Mouse (Mus musculus) embryonic facial prominence, embryonic 10.5 days (tissue): ENCODE results near the gene Arhgef12. TPM values are rescaled to one million over a fixed set of nuclear protein-coding genes. Genes with fewer than 3 reads are reported as not detected.

Experiments
- DNase-seq: peaks from one replicate; pipeline ENCODE4 v3.0.0-alpha.2; 2017; ENCODE audit warnings: low spot score
- H3K27ac ChIP-seq: fragments of 300-500 bp; sonication (generic); replicated peaks from 2 replicates; pipeline ENCODE4 v1.5.1; 2016; ENCODE audit warnings: mild to moderate bottlenecking
- H3K27me3 ChIP-seq: fragments of 300-500 bp; sonication (generic); replicated peaks from 2 replicates; pipeline ENCODE4 v1.6.1; 2016; ENCODE audit warnings: low read depth, mild to moderate bottlenecking; ENCODE audit not compliant: poor library complexity, severe bottlenecking
- H3K36me3 ChIP-seq: fragments of 300-500 bp; sonication (generic); replicated peaks from 2 replicates; pipeline ENCODE4 v1.6.1; 2016; ENCODE audit warnings: mild to moderate bottlenecking, moderate library complexity
- H3K4me1 ChIP-seq: fragments of 300-500 bp; sonication (generic); 2 replicates; pipeline ENCODE4 v1.6.1; 2016
- H3K4me3 ChIP-seq: fragments of 300-500 bp; sonication (generic); 2 replicates; pipeline ENCODE4 v1.5.1; 2016; ENCODE audit warnings: mild to moderate bottlenecking, moderate library complexity
- H3K9me3 ChIP-seq: fragments of 300-500 bp; sonication (generic); 2 replicates; pipeline ENCODE4 v1.6.1; 2016; ENCODE audit warnings: mild to moderate bottlenecking
- WGBS: fragments of 180-500 bp; shearing (Covaris S2); methylation state at CpG from one replicate; pipeline ENCODE4 v1.1.7; 2016; 5-methylcytosine and 5-hydroxymethylcytosine counted together
- polyA plus RNA-seq: library from polyadenylated mRNA; unstranded; fragments of >200 nt; fragmentation: Nextera tagmentation; extraction: Ambion mirVana; gene quantifications from 2 replicates; pipeline ENCODE4 v1.2.1, GENCODE M21; 2016

Arhgef12 gene
- polyA plus RNA-seq, 1 experiment from 2014 or later = 9.3 TPM

DNA sequence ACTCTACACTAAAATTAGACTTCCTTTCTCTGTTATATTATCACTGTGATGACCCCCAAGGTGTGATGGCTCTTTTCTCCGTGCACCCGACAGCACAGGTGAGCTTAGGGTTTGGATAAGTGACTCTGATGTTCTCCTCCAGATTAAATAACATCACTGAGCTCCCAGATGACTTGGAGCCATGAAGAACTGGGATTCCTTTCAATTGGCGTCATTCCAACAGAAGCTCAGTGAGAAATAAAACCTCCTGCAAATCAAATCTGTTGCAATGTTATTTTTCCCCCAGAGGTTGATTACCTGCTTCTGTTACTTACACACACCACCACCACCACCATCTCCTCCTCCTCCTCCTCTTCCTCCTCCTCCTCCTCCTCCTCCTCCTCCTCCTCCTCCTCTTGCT lies 13.2 kb downstream of the Arhgef12 start:
- H3K4me1 ChIP-seq = no peaks in the 10 kb centered on the region; the same call in 1 of the 2 replicates
- WGBS = 90% methylated on average over 3 of the region's 3 CpGs
- no peak overlapping the region for H3K4me3 ChIP-seq
- no peaks in the 10 kb centered on the region for H3K9me3 ChIP-seq
- peaks cover 4% of the 10 kb centered on the region for H3K36me3 ChIP-seq
- DNase-seq = no peak
- H3K27me3 ChIP-seq = no peaks in the 10 kb centered on the region
- no peak overlapping the region for H3K27ac ChIP-seq

DNA sequence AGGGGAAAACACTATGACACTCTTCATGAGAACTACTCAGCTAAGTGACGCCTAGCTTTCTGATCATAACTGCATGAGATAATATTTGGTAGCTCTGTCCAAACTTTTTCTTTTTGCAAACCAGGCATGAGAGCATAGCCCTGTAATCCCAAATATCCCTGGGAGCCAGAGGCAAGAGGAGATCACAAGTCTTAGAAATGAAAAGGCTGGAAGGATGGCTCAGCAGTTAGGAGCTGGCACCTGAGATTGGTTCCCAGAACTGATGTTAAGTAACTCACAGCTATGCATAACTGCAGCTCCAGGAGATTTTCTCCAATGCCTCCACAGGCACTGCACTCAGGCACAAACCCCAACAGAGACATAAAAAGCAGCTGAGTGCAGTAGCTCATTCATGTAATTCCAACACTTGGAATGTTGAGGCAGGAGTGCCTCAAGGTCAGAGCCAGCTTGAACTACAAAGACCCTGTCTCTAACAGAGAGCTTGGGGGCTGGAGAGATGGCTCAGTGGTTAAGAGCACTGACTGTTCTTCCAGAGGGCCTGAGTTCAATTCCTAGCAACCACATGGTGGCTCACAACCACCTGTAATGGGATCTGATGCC lies 21.3 kb downstream of the Arhgef12 start:
- H3K36me3 ChIP-seq = no peaks in the 10 kb centered on the region
- no peaks in the 10 kb centered on the region for H3K9me3 ChIP-seq
- H3K4me1 ChIP-seq = peaks cover 5% of the 10 kb centered on the region
- H3K27ac ChIP-seq = no peak overlapping the region
- no peak overlapping the region for H3K4me3 ChIP-seq
- DNase-seq = no peak
- WGBS = 91% methylated on average over 1 of the region's 1 CpGs
- H3K27me3 ChIP-seq = no peaks in the 10 kb centered on the region

DNA sequence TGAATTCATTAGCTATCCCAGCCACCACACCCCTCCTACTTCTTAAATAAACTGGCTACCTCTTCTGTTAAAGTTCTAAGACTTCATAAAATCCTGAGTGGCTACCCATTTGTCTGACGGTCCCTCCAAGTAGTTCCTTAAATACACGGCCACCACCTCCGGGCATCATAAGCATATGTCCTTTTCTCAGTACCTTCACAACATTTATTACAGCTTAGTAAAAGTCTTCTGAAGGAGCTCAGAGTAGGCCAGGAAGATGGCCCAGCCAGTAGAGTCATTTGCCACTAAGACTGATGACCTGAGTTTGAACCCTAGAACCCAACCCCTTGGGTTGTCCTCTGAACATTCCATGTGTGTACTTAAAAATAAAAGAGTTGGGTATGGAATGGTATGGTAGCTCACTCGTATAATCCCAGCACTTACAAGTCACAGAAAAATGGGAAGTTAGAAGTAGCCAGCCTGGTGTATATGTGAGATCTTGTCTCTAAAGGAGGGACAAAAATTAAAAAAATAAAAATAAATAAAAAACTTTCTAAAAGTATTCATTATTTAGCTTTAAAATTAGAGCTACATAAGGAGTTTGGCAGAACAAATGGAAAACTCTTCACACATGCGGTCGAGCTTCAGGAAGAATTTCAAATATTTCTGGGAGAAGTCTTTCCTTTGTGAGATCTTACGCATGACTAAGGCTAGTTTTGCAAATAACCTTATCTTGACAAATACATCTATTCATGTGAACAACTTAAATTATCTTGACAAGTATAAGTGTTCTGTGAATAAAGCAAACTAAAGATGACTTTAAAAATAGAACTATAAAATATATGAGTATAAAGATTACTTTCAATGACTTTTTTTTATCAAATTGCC lies 22.3 kb downstream of the Arhgef12 start:
- no peak overlapping the region for H3K4me3 ChIP-seq
- H3K27me3 ChIP-seq = no peaks in the 10 kb centered on the region
- H3K27ac ChIP-seq = no peak overlapping the region
- no peak for DNase-seq
- H3K4me1 ChIP-seq = peaks cover 7% of the 10 kb centered on the region
- WGBS = 84% methylated on average over 7 of the region's 7 CpGs
- no peaks in the 10 kb centered on the region for H3K9me3 ChIP-seq
- no peaks in the 10 kb centered on the region for H3K36me3 ChIP-seq

DNA sequence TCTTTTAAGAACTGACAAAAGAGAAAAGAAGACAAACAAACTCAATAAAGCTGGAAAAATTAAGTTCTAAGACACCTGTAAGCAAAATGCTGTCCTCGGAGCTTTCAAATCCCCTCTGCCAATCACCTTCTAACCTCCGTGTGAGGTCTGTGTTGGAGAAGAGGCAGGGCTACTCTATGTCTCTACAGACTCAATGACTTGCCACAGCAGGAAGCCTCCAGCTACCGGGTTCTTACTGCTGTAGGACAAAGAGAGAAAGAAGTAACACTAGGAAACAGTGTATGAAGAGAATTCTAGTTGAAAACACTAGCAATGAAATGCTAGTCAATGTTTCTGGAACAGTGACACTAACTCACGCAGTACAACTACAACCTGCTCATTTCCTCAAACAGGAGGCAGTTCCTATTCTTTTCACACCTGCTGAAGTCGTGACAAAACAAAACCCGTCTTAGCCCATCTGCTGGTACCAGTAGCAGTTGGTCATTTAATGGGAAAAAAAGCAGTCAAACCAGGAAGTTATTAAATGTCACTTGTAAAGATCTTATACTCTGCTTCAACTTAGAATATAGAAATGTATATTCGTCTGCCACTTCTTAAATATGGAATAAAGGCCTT lies 23.5 kb downstream of the Arhgef12 start:
- Histone ChIP-seq H3K4me1 (peaks cover 7% of the 10 kb centered on the region), H3K27ac (no peak overlapping the region), H3K4me3 (no peak overlapping the region), H3K36me3 (no peaks in the 10 kb centered on the region), H3K27me3 (no peaks in the 10 kb centered on the region), H3K9me3 (no peaks in the 10 kb centered on the region)
- no peak for DNase-seq
- WGBS = 39% methylated on average over 7 of the region's 7 CpGs

DNA sequence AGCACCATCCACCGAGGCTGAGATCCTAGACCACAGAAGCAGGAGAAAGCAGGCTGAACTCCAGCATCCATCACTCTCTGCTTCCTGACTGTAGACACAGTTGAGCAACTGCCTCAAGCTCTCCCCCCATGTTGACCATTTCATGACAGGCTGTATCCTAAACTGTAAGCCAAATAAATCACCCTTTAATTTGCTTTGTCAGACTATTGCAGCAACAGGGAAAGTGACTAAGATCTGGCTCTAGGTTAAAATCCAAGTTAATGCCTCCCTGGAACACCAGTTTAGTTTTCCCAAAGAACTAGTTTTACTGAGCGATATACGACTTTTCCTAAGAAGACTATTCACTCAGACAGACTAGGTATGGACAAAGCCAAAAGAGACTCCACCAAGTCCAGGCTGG lies 28.3 kb downstream of the Arhgef12 start:
- H3K36me3 ChIP-seq = no peaks in the 10 kb centered on the region
- DNase-seq = no peak
- WGBS = 88% methylated on average over 3 of the region's 3 CpGs
- no peak overlapping the region for H3K4me3 ChIP-seq
- no peak overlapping the region for H3K27ac ChIP-seq
- H3K9me3 ChIP-seq = no peaks in the 10 kb centered on the region
- H3K4me1 ChIP-seq = peaks cover 3% of the 10 kb centered on the region; the same call in 1 of the 2 replicates
- H3K27me3 ChIP-seq = no peaks in the 10 kb centered on the region

DNA sequence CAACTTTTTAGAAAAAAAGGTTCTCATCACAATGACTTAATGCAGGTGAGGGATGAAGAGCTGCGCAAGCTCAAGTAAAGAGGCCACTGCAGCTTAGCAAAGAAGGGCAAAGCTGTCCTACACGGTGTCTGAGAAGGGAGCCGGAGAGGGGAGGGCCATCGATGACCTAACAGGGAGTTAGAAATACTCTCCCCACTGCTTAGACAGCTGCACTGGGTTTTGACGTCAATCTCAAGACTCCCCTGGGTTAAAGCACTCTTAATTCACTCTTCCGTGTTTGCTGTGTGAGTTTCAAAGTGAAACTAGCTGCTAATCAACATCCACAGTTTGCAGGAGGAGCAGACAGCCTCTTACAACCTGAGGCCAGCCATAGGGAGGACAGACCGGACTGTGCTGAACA lies 30.9 kb downstream of the Arhgef12 start:
- peaks cover 16% of the 10 kb centered on the region for H3K4me1 ChIP-seq
- H3K4me3 ChIP-seq = no peak overlapping the region
- H3K36me3 ChIP-seq = no peaks in the 10 kb centered on the region
- no peaks in the 10 kb centered on the region for H3K27me3 ChIP-seq
- DNase-seq = no peak
- 78% methylated on average over 7 of the region's 7 CpGs for WGBS
- no peaks in the 10 kb centered on the region for H3K9me3 ChIP-seq
- no peak overlapping the region for H3K27ac ChIP-seq

DNA sequence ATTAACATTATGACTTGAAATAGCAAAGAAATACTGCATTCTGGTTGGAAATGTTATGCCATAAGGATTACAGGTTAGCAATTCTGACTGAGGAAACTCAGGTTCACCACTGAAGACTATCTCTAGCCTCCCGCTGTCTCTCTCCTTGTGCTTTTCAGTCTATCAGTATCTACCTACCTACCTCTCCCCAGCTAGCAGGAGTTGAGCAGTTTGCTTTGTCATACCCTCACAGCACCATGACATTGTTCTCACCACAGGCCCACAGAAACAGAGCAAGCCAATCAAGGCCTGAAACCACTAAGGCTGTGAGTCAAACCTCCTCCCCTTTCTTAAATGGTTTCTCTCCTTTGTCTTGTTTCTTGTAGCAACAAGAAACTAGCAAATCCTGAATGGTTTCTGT lies 32.4 kb downstream of the Arhgef12 start:
- 94% methylated on average over 1 of the region's 1 CpGs for WGBS
- Histone ChIP-seq H3K27ac (no peak overlapping the region), H3K4me1 (peaks cover 23% of the 10 kb centered on the region), H3K27me3 (no peaks in the 10 kb centered on the region), H3K36me3 (no peaks in the 10 kb centered on the region), H3K9me3 (no peaks in the 10 kb centered on the region), H3K4me3 (no peak overlapping the region)
- DNase-seq = no peak

DNA sequence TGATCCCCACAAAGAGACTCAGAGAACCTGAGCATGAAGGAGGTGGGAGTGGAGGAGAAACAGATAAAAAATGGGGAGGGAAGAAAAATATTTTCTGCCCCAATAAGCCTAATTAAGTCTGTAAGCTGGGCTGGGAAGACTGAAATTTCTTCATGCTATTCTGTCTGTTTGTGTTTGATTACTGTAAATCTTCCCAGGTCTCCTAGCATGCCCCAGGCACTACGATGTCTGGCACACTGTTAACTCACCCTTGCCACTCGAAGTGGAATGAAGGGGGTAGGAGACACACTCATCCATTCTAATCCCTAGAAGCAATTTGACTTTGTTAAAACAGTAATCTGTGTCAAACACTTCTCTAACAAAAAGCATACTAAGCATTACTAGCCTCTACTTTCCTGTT lies 35.3 kb downstream of the Arhgef12 start:
- 55% methylated on average over 2 of the region's 2 CpGs for WGBS

DNA sequence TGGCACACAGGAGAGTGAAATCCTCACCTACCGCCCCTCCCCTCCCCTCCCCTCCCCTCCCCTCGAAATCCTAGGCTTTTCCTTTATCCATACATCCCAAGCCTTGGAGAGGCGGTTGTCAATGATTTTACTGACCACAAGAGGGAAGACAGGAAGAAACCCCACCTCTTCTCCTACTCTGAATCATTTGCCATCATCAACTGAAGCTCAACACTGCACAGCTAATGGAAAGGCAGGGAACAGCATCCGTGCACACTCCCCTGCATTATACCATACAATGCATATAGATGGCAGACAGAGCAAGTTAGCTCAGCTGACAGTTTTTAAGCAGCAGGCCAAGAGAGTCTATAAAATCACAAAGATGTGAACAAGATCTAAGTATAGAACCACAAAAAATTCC lies 35.9 kb downstream of the Arhgef12 start:
- H3K27me3 ChIP-seq = no peaks in the 10 kb centered on the region
- H3K9me3 ChIP-seq = no peaks in the 10 kb centered on the region
- H3K4me3 ChIP-seq = no peak overlapping the region
- peaks cover 23% of the 10 kb centered on the region for H3K4me1 ChIP-seq
- no peak overlapping the region for H3K27ac ChIP-seq
- WGBS = 25% methylated on average over 4 of the region's 4 CpGs
- DNase-seq = no peak
- no peaks in the 10 kb centered on the region for H3K36me3 ChIP-seq

More for the DNA sequence above, 35.3 kb downstream of the Arhgef12 start:
- H3K27me3 ChIP-seq = no peaks in the 10 kb centered on the region
- H3K27ac ChIP-seq = no peak overlapping the region
- no peak for DNase-seq
- no peaks in the 10 kb centered on the region for H3K36me3 ChIP-seq
- no peak overlapping the region for H3K4me3 ChIP-seq
- no peaks in the 10 kb centered on the region for H3K9me3 ChIP-seq
- H3K4me1 ChIP-seq = peaks cover 23% of the 10 kb centered on the region

DNA sequence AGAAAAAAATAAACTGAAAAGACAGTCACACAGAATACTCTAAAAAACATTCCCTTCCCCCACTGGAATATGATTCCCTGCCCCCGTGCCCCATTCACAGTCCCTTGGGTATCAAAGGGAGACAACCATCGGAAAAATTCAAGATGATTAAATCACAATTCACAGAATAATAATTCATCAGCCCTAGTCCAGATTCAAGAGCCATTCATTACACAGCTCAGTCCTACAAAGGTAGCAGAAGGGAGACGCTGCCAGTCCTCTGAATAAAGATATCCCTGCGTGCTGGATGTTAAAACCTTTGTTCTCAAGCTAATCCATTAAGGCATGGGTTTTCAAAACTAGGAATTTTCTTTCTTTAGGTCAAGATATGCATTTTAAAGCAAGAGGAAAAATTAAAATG lies 36.5 kb downstream of the Arhgef12 start:
- DNase-seq = no peak
- Histone ChIP-seq H3K36me3 (no peaks in the 10 kb centered on the region), H3K27me3 (no peaks in the 10 kb centered on the region), H3K4me3 (no peak overlapping the region), H3K27ac (no peak overlapping the region), H3K9me3 (no peaks in the 10 kb centered on the region), H3K4me1 (peaks cover 23% of the 10 kb centered on the region)
- WGBS = 60% methylated on average over 4 of the region's 4 CpGs

DNA sequence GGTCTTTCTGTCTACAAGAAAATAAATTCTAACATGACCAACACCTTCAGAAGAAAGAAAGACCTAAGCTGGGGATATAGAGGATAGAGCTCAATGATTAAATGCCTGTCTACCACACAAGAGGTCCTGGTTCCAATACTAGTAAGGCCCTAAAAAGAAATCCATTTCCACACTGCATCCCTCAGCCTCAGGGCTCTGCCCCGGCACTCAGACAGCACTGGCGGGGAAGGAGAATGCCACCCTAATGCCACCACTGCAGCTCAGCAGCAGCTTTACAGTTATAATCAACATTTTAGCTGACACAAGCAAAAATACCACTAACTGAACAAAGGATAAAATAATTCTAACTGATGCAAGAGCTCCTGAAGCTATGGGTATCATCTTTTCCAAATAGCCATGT lies 36.9 kb downstream of the Arhgef12 start:
- Histone ChIP-seq H3K27ac (no peak overlapping the region), H3K4me1 (peaks cover 23% of the 10 kb centered on the region), H3K9me3 (no peaks in the 10 kb centered on the region), H3K27me3 (no peaks in the 10 kb centered on the region), H3K4me3 (no peak overlapping the region), H3K36me3 (no peaks in the 10 kb centered on the region)
- 60% methylated on average over 2 of the region's 2 CpGs for WGBS
- no peak for DNase-seq

DNA sequence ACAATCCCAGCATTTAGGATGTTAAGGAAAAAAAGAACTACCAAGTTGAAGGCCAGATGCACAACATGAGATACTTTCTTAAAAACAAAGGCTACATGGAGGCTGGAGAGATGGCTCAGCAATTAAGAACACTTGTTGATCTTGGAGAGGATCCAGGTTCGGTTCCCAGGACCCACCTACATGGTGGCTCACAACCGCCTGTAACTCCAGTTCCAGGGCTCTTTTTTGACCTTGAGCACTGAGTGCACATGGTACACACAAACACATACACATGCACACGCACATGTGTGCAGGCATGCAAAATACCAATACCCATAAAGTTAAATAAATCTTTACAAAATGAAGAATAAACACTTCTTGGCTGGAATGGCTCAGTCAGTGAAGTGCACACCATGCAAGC lies 39.1 kb downstream of the Arhgef12 start:
- DNase-seq = no peak
- H3K36me3 ChIP-seq = no peaks in the 10 kb centered on the region
- WGBS = 89% methylated on average over 3 of the region's 3 CpGs
- no peaks in the 10 kb centered on the region for H3K9me3 ChIP-seq
- H3K27me3 ChIP-seq = no peaks in the 10 kb centered on the region
- H3K4me1 ChIP-seq = peaks cover 20% of the 10 kb centered on the region
- no peak overlapping the region for H3K27ac ChIP-seq
- H3K4me3 ChIP-seq = no peak overlapping the region

DNA sequence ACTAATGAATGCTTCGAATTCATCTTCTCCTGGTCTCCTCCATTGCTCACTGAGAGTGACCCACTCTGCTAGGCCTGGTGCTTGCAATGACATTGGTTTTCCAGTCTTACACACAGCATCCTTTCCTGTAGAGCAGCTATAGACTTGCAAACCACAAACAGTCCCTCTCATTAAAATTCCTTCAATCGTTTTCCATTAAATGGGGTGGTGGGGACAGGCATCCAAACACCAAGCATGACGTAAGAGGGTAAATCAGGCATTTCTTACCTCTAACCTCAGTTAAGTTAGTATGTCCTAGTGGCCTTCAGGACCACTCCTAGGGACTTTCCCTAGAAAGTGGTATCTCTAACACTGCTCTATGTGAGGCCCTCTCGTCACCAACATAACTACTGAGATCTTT lies 41.8 kb downstream of the Arhgef12 start:
- Histone ChIP-seq H3K36me3 (no peaks in the 10 kb centered on the region), H3K27me3 (no peaks in the 10 kb centered on the region), H3K27ac (no peak overlapping the region), H3K9me3 (no peaks in the 10 kb centered on the region), H3K4me3 (no peak overlapping the region), H3K4me1 (peaks cover 7% of the 10 kb centered on the region)
- DNase-seq = no peak
- 85% methylated on average over 4 of the region's 4 CpGs for WGBS
